Mouse (Mus musculus) embryo, embryonic 11 days (tissue): ENCODE data around the gene Clec4n.
"Not testable (repeated sequence)": the region's sequence is repeated elsewhere in the genome, so short reads cannot be mapped to it uniquely, and the experiment has no call there.

Source experiments
- DNase-seq: peaks from one replicate; pipeline ENCODE4 v3.0.0-alpha.2; 2015

The Clec4n gene

GRCm38 (mm10) chr6:123292751-123293400 lies 63.2 kb downstream of the Clec4n start:
- no peak for DNase-seq

GRCm38 (mm10) chr6:123293509-123293908 lies 63.9 kb downstream of the Clec4n start:
- DNase-seq = not testable (repeated sequence)
